Mouse (Mus musculus) forebrain, embryonic 13.5 days (tissue): ENCODE results near the gene Rps2. TPM values are rescaled to one million over a fixed set of nuclear protein-coding genes. Genes with fewer than 3 reads are reported as not detected.

ENCODE experiments used
- ATAC-seq: fragments of 200-750 bp; cut with Nextera tagmentation; 2 replicates; pipeline ENCODE4 v1.8.0; 2017
- H3K27ac ChIP-seq: fragments of 300-500 bp; sonication (generic); 2 replicates; pipeline ENCODE4 v1.5.1; 2015; ENCODE audit warnings: inconsistent platforms, mild to moderate bottlenecking, moderate library complexity
- H3K27me3 ChIP-seq: fragments of 300-500 bp; sonication (generic); 2 replicates; pipeline ENCODE4 v1.6.1; 2015; ENCODE audit warnings: mild to moderate bottlenecking, inconsistent platforms
- H3K36me3 ChIP-seq: fragments of 300-500 bp; sonication (generic); 2 replicates; pipeline ENCODE4 v1.6.1; 2015; ENCODE audit warnings: mild to moderate bottlenecking, inconsistent platforms; ENCODE audit not compliant: poor library complexity, severe bottlenecking
- H3K4me1 ChIP-seq: fragments of 300-500 bp; sonication (generic); 2 replicates; pipeline ENCODE4 v1.6.1; 2015; ENCODE audit warnings: inconsistent platforms
- H3K4me2 ChIP-seq: fragments of 300-500 bp; sonication (generic); 2 replicates; pipeline ENCODE4 v1.6.1; 2015; ENCODE audit warnings: inconsistent platforms, mild to moderate bottlenecking, moderate library complexity
- H3K4me3 ChIP-seq: fragments of 300-500 bp; sonication (generic); 2 replicates; pipeline ENCODE4 v1.5.1; 2015; ENCODE audit warnings: mild to moderate bottlenecking, inconsistent platforms
- H3K9ac ChIP-seq: fragments of 300-500 bp; sonication (generic); 2 replicates; pipeline ENCODE4 v1.6.1; 2015; ENCODE audit warnings: mild to moderate bottlenecking, inconsistent platforms
- H3K9me3 ChIP-seq: fragments of 300-500 bp; sonication (generic); replicated peaks from 2 replicates; pipeline ENCODE4 v1.6.1; 2016; ENCODE audit warnings: inconsistent platforms
- WGBS: fragments of 180-500 bp; shearing (Covaris S2); methylation state at CpG from one replicate; pipeline ENCODE4 v1.1.7; 2015; 5-methylcytosine and 5-hydroxymethylcytosine counted together
- polyA plus RNA-seq: library from polyadenylated mRNA; unstranded; fragments of >200 nt; fragmentation: Nextera tagmentation; extraction: Ambion mirVana; gene quantifications from 2 replicates; pipeline ENCODE4 v1.2.1, GENCODE M21; 2015

Rps2 gene
- polyA plus RNA-seq, 1 experiment from 2014 or later: 992 TPM

GRCm38 (mm10) chr17:24761121-24761520 is 43.2 kb downstream of the Rps2 start:
- ATAC-seq: no peak
- 60% methylated on average over 5 of the region's 5 CpGs for WGBS
- H3K27me3 ChIP-seq: peaks cover 12% of the 10 kb centered on the region; the same call in 1 of the 2 replicates
- H3K9me3 ChIP-seq: no peaks in the 10 kb centered on the region
- no peak overlapping the region for H3K27ac ChIP-seq
- H3K36me3 ChIP-seq: no peaks in the 10 kb centered on the region
- no peak overlapping the region for H3K9ac ChIP-seq
- H3K4me1 ChIP-seq: no peaks in the 10 kb centered on the region
- H3K4me2 ChIP-seq: no peak overlapping the region
- H3K4me3 ChIP-seq: no peak overlapping the region

- H3K4me1 ChIP-seq: no peaks in the 10 kb centered on the region
- no peaks in the 10 kb centered on the region for H3K36me3 ChIP-seq
- H3K4me2 ChIP-seq: no peak overlapping the region
- no peaks in the 10 kb centered on the region; the same call in 1 of the 2 replicates for H3K27me3 ChIP-seq
- no peak overlapping the region for H3K27ac ChIP-seq
- H3K4me3 ChIP-seq: no peak overlapping the region
- H3K9me3 ChIP-seq: no peaks in the 10 kb centered on the region
- ATAC-seq: no peak
- H3K9ac ChIP-seq: no peak overlapping the region
- 59% methylated on average over 21 of the region's 22 CpGs for WGBS
Observed at GRCm38 (mm10) chr17:24765016-24765905, 47.3 kb downstream of the Rps2 start.

GRCm38 (mm10) chr17:24766266-24766875 is 48.5 kb downstream of the Rps2 start:
- Histone ChIP-seq H3K36me3 (no peaks in the 10 kb centered on the region), H3K4me2 (no peak overlapping the region), H3K4me1 (no peaks in the 10 kb centered on the region), H3K27me3 (no peaks in the 10 kb centered on the region; the same call in 1 of the 2 replicates), H3K27ac (no peak overlapping the region), H3K9me3 (no peaks in the 10 kb centered on the region), H3K4me3 (no peak overlapping the region), H3K9ac (no peak overlapping the region)
- WGBS: 22% methylated on average over 12 of the region's 12 CpGs
- no peak for ATAC-seq

- 49% methylated on average over 3 of the region's 3 CpGs for WGBS
- ATAC-seq: no peak
- no peaks in the 10 kb centered on the region for H3K4me1 ChIP-seq
- no peaks in the 10 kb centered on the region for H3K9me3 ChIP-seq
- no peak overlapping the region for H3K9ac ChIP-seq
- no peaks in the 10 kb centered on the region for H3K36me3 ChIP-seq
- H3K4me2 ChIP-seq: no peak overlapping the region
- no peak overlapping the region for H3K27ac ChIP-seq
- no peak overlapping the region for H3K4me3 ChIP-seq
- H3K27me3 ChIP-seq: no peaks in the 10 kb centered on the region; the same call in 1 of the 2 replicates
Observed at GRCm38 (mm10) chr17:24769146-24769545, 51.2 kb downstream of the Rps2 start.

Other genes with a start within 250 kb of the Rps2 start
- 38.8 and 39.8 TPM in 2 replicates for gene E4f1, start 247.8 kb upstream of the Rps2 start, polyA plus RNA-seq
- gene Pgp, start 247.7 kb upstream of the Rps2 start, polyA plus RNA-seq: 52.3 and 56.7 TPM in 2 replicates
- gene Bricd5, start 244.2 kb upstream of the Rps2 start, polyA plus RNA-seq: 0.26 TPM in 1 of 2 replicates, not detected in the other
- gene Mlst8, start 239.0 kb upstream of the Rps2 start, polyA plus RNA-seq: 33.9 and 39.1 TPM in 2 replicates
- 15.0 and 16.7 TPM in 2 replicates for gene Caskin1, start 229.5 kb upstream of the Rps2 start, polyA plus RNA-seq
- 97.1 and 109 TPM in 2 replicates for gene Traf7, start 190.2 kb upstream of the Rps2 start, polyA plus RNA-seq
- gene Rab26, start 183.9 kb upstream of the Rps2 start, polyA plus RNA-seq: 3.7 and 4.1 TPM in 2 replicates
- gene Pkd1, start 168.3 kb upstream of the Rps2 start, polyA plus RNA-seq: 11.9 and 16.9 TPM in 2 replicates
- gene Tsc2, start 85.5 kb upstream of the Rps2 start, polyA plus RNA-seq: 60.5 and 75.1 TPM in 2 replicates
- 13.8 and 15.3 TPM in 2 replicates for gene Nthl1, start 85.4 kb upstream of the Rps2 start, polyA plus RNA-seq
- gene Slc9a3r2, start 67.8 kb upstream of the Rps2 start, polyA plus RNA-seq: 15.0 and 16.0 TPM in 2 replicates
- not detected in 2 replicates for gene Npw, start 59.7 kb upstream of the Rps2 start, polyA plus RNA-seq
- 14.9 and 16.2 TPM in 2 replicates for gene Zfp598, start 48.4 kb upstream of the Rps2 start, polyA plus RNA-seq
- gene Syngr3, start 28.2 kb upstream of the Rps2 start, polyA plus RNA-seq: 61.0 and 68.7 TPM in 2 replicates
- 40.7 and 42.5 TPM in 2 replicates for gene Gfer, start 22.0 kb upstream of the Rps2 start, polyA plus RNA-seq
- gene Noxo1, start 21.9 kb upstream of the Rps2 start, polyA plus RNA-seq: 1.3 TPM in 2 replicates
- 86.9 and 107 TPM in 2 replicates for gene Tbl3, start 10.5 kb upstream of the Rps2 start, polyA plus RNA-seq
- 0.18 TPM in 1 of 2 replicates, not detected in the other for gene Rnf151, start 53 bp upstream of the Rps2 start, polyA plus RNA-seq
- gene Ndufb10, start 6.4 kb downstream of the Rps2 start, polyA plus RNA-seq: 232 and 253 TPM in 2 replicates
- not detected in 2 replicates for gene Rpl3l, start 9.7 kb downstream of the Rps2 start, polyA plus RNA-seq
- 18.8 and 22.1 TPM in 2 replicates for gene Msrb1, start 18.5 kb downstream of the Rps2 start, polyA plus RNA-seq
- gene Hs3st6, start 34.9 kb downstream of the Rps2 start, polyA plus RNA-seq: 0.15 and 0.17 TPM in 2 replicates
- not detected in 2 replicates for gene Meiob, start 86.2 kb downstream of the Rps2 start, polyA plus RNA-seq
- 36.7 and 37.1 TPM in 2 replicates for gene Hagh, start 122.0 kb downstream of the Rps2 start, polyA plus RNA-seq
- gene Fahd1, start 132.2 kb downstream of the Rps2 start, polyA plus RNA-seq: 16.0 and 16.8 TPM in 2 replicates
- 0.17 and 0.25 TPM in 2 replicates for gene Igfals, start 147.9 kb downstream of the Rps2 start, polyA plus RNA-seq
- gene Nubp2, start 168.2 kb downstream of the Rps2 start, polyA plus RNA-seq: 68.5 and 76.9 TPM in 2 replicates
- gene Spsb3, start 168.5 kb downstream of the Rps2 start, polyA plus RNA-seq: 64.3 and 67.4 TPM in 2 replicates
- 31.3 and 36.5 TPM in 2 replicates for gene Eme2, start 177.0 kb downstream of the Rps2 start, polyA plus RNA-seq
- gene Mrps34, start 177.0 kb downstream of the Rps2 start, polyA plus RNA-seq: 81.4 and 85.4 TPM in 2 replicates
- gene Nme3, start 178.4 kb downstream of the Rps2 start, polyA plus RNA-seq: 72.1 and 80.8 TPM in 2 replicates
- 60.8 and 73.6 TPM in 2 replicates for gene Mapk8ip3, start 218.9 kb downstream of the Rps2 start, polyA plus RNA-seq
- 186 and 217 TPM in 2 replicates for gene Jpt2, start 242.6 kb downstream of the Rps2 start, polyA plus RNA-seq